21 mouse cellular contexts compared by ENCODE assay signal in genomic region chr5:30853522-30853921, GRCm38 (mm10).
"Had no signal": no experiment of that assay in that cellular context is flagged by ENCODE, and none has a peak within 500 bp of the region (broad histone marks: within the 10 kb centered on the region; RNA-seq: fewer than 3 reads in every experiment).

No protein-coding gene starts in this region.

- DNase-seq: kidney, adult 18-20 months; kidney, postnatal 25 days; left cerebral cortex, postnatal 4 days; liver, postnatal 0 days; lung, embryonic 14.5 days; lung, postnatal 36 days; right cerebral cortex, adult 18-20 months; right cerebral cortex, postnatal 14 days; right cerebral cortex, postnatal 4 days; thymus, adult 18-20 months; thymus, postnatal 36 days had no signal

- H3K4me3 ChIP-seq: limb, embryonic 12.5 days; limb, embryonic 15.5 days; megakaryocyte, embryonic 14.5 days; midbrain, embryonic 12.5 days; midbrain, embryonic 15.5 days; neural tube, embryonic 12.5 days; neural tube, embryonic 15.5 days had no signal

- H3K27ac ChIP-seq: kidney, postnatal 0 days; limb, embryonic 12.5 days; limb, embryonic 15.5 days; liver, embryonic 14.5 days; midbrain, embryonic 12.5 days; midbrain, embryonic 15.5 days; neural tube, embryonic 12.5 days; neural tube, embryonic 15.5 days; stomach, postnatal 0 days had no signal

- H3K27me3 ChIP-seq: limb, embryonic 12.5 days; limb, embryonic 15.5 days; midbrain, embryonic 12.5 days; midbrain, embryonic 15.5 days; neural tube, embryonic 12.5 days; neural tube, embryonic 15.5 days had no signal

- H3K4me1 ChIP-seq: midbrain, embryonic 15.5 days had no signal

- H3K36me3 ChIP-seq: limb, embryonic 12.5 days; limb, embryonic 15.5 days; midbrain, embryonic 12.5 days; midbrain, embryonic 15.5 days; neural tube, embryonic 12.5 days; neural tube, embryonic 15.5 days had no signal
